Mouse (Mus musculus): Measurements from ENCODE around the gene Zfp658.

Zfp658 gene

GRCm38 (mm10) chr7:43562006-43562633 lies at the start of gene Zfp658:
Gene Zfp658 (plus strand): TSS chr7:43562256.
- in situ Hi-C loops (cut with MboI; ENCODE audit: unreplicated experiment in 2 of 2): loop anchor here (25.0 kb wide), 1 partner anchor 975 kb away; the partner anchor contains the start of genes Pold1 (in 2 of the 2) and Spib (in 2 of the 2)

- in situ Hi-C loops (cut with MboI; ENCODE audit: unreplicated experiment in 2 of 2): no loop called here
These were observed 49.5 kb upstream of the Zfp658 start for GRCm38 (mm10) chr7:43512519-43512918.

- in situ Hi-C loops (cut with MboI; ENCODE audit: unreplicated experiment in 2 of 2): no loop called here
These were observed 47.0 kb upstream of the Zfp658 start for GRCm38 (mm10) chr7:43515076-43515475.

DNA sequence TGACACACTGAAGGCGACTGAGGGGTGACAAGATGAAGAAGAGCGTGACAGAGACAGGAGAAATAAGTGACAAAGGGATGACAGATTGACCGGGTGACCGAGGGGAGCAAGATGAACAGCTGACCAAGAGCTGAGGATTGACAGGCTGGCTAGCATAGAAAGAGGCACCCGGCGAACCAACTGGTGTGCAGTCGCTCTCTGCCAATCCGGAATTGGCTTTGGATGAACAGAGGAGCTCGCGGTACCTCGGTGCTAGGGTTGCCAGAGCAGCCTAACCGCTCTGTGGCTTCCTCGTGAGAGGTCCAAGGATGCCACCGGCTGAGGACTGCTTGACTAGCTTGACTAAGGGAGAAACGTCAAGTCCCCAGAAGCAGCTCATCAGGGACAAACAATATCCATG lies 43.7 kb upstream of the Zfp658 start:
- in situ Hi-C loops (cut with MboI; ENCODE audit: unreplicated experiment in 2 of 2): no loop called here

DNA sequence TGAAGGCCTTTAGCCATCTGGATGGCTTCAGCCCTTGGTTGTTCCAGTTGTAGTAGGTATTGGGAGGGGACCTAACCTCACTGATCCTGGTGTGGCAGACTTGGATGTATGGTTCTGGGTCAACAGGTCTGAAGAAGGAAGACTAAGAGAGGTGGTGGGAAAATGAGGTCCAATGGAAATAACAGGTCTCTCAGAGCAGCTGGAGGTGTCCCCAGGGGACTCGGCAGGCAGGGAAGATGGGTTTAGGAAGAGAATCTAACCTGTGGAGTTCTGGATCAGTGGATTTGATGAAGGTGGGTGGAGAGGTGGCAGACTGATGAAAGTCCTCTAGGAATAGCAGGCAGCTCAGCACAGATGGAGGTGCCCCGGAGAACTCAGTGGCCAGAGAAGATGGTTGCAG lies 39.3 kb upstream of the Zfp658 start:
- in situ Hi-C loops (cut with MboI; ENCODE audit: unreplicated experiment in 2 of 2): loop anchor here (5.0 kb wide), 2 partner anchors 60 to 150 kb away; partner anchors contain the start of gene Ctu1 (in 2 of the 2)

DNA sequence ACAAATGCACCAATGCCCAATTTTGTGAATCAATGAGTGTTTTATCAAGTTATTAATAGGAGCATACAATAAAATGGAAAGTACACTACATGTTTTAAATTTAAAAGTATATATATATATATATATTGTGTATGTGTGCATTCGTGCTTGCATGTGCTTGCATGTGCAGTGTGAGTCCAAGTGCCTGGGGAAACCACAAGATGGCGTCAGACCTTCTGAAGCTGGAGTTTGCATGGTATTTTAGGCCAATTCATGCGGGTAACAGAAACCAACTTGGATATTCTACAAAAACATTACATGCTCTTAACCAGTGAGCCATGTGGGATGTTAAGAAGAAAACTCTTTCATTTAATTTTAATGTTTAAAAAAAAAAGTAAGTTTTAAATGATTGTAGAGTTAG lies 36.7 kb upstream of the Zfp658 start:
- in situ Hi-C loops (cut with MboI; ENCODE audit: unreplicated experiment in 2 of 2): loop anchor here in 1 of 2 experiments (5.0 kb wide), 1 partner anchor 52 kb away; the partner anchor contains the start of gene Zfp719

GRCm38 (mm10) chr7:43530216-43530785 lies 31.8 kb upstream of the Zfp658 start:
- in situ Hi-C loops (cut with MboI; ENCODE audit: unreplicated experiment in 2 of 2): no loop called here

DNA sequence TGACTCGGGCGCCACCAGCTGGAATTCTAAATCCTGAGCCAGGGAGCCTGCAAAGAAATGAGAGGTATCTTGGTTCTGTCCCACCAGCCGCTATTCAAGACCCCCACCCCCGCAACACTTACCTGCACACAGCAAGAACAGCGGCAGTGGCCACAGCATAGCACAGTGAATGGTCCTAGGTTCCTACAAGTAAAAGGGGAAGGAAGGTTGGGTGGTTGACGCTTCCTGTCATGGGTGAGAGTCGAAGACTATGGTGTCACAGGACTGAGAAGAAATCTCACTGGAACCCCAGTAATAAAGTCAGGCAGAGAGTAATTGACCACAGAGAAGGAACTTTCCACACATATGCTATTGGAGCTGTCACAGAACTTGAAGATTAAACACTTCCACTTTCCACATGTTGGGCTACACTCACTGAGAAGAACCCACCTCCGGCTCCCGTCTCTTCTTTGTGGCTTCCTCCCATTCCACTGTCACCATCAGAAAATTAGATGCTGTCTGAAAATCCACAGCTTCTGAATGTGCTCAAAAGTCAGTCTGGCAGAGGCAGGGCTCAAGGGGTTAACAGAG lies 29.0 kb upstream of the Zfp658 start:
- in situ Hi-C loops (cut with MboI; ENCODE audit: unreplicated experiment in 2 of 2): no loop called here

- in situ Hi-C loops (cut with MboI; ENCODE audit: unreplicated experiment in 2 of 2): no loop called here
These were observed 23.5 kb upstream of the Zfp658 start for GRCm38 (mm10) chr7:43538524-43538923.

DNA sequence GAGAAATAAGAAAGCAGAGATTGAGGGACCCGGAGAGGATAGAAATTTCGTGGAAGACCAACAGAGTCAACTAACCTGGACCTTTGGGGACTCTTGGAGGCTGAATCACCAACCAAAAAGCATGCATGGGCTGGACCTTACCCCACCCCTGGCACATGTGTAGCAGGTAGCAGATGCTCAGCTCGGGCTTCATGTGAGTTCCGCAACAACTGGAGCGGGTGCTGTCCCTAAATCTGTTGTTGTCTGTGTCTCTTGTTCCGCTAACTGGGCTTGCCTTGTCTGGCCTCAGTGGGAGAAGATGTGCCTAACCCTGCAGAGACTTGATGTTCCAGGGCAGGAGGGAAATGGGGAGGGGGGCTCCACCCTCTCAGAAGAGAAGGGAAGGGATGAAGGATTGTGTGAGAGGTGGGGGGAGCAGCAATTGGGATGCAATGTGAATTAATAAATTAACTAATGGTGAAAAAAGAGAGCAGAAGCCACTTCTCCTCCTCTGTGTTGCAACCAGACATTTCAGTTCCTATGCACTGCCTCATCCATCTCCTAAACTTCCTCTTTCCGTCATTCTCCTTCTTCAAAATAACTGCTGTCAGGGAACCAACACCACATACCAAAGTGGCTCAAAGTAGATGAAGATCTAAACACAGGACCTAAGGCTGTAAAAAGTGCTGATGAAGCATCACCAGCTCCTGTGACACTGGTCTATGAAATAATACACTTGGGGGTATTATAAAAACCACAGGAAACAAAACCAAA lies 17.7 kb upstream of the Zfp658 start, which contains the start of gene Cd33:
TSS of gene Cd33 (minus strand) at position 204 of the 753 bp plus-strand sequence.
- in situ Hi-C loops (cut with MboI; ENCODE audit: unreplicated experiment in 2 of 2): no loop called here

- in situ Hi-C loops (cut with MboI; ENCODE audit: unreplicated experiment in 2 of 2): no loop called here
These were observed 16.2 kb upstream of the Zfp658 start for GRCm38 (mm10) chr7:43545656-43546545.

DNA sequence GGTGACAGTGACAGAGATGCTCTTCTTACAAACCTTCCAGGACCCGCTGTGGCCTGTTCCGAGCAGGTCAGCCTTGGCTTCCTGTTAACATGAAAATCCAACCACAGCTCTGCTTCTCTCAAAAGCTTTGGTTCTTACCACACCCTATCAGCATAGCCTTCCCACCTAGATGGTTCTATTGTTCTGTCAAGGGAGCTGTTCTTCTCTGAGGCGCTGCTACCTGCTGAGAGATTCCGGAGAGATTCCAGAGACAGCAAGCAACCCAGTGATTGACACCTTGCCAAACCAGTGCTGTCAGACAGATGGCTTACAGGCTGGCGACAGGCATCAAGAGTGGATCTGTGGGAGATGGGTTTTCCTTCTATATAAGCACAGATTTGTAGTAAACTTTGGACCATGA lies 14.4 kb upstream of the Zfp658 start:
- in situ Hi-C loops (cut with MboI; ENCODE audit: unreplicated experiment in 2 of 2): no loop called here

GRCm38 (mm10) chr7:43548206-43548605 lies 13.8 kb upstream of the Zfp658 start:
- in situ Hi-C loops (cut with MboI; ENCODE audit: unreplicated experiment in 2 of 2): no loop called here

DNA sequence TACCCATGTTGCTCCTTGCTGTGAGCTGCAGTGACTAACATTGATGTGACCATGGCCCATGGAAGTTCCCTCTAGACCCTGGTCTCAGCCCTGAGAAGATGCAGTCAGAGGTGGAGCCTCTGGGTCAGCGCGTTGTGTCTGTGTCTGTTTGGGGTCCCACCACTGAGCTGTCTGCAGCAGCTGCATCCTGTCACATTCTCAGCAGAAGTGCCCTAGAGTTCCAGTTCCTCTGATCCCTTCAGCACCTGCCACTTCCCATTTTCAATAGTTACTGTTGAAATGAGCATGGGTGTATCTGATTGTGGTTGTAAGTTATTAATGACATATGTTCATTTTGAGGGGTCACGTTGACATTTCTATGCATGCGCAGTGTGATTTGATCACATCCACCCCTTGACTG lies 8.9 kb upstream of the Zfp658 start:
- in situ Hi-C loops (cut with MboI; ENCODE audit: unreplicated experiment in 2 of 2): loop anchor here (25.0 kb wide), 1 partner anchor 984 kb away; the partner anchor contains the start of genes Pold1 (in 2 of the 2) and Spib (in 2 of the 2)

- in situ Hi-C loops (cut with MboI; ENCODE audit: unreplicated experiment in 2 of 2): loop anchor here (25.0 kb wide), 1 partner anchor 983 kb away; the partner anchor contains the start of genes Pold1 (in 2 of the 2) and Spib (in 2 of the 2)
These were observed 7.5 kb upstream of the Zfp658 start for GRCm38 (mm10) chr7:43554550-43554949.

DNA sequence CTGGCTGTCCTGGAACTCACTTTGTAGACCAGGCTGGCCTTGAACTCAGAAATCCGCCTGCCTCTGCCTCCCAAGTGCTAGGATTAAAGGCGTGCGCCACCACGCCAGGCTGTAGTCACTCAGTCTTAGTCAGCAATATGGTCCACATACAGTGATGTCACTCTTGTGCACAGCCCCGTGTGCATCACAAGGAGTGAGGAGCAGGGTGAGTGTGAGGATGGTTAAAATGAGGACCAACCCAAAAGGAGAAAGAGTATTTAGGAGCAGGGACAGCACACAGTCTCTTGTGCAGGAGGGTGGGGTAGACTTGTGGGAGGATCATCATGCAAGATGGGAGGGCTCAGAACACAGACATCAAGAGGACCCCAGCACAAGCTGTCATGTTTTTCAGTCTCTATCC lies 6.7 kb upstream of the Zfp658 start:
- in situ Hi-C loops (cut with MboI; ENCODE audit: unreplicated experiment in 2 of 2): loop anchor here (25.0 kb wide), 1 partner anchor 982 kb away; the partner anchor contains the start of genes Pold1 (in 2 of the 2) and Spib (in 2 of the 2)

DNA sequence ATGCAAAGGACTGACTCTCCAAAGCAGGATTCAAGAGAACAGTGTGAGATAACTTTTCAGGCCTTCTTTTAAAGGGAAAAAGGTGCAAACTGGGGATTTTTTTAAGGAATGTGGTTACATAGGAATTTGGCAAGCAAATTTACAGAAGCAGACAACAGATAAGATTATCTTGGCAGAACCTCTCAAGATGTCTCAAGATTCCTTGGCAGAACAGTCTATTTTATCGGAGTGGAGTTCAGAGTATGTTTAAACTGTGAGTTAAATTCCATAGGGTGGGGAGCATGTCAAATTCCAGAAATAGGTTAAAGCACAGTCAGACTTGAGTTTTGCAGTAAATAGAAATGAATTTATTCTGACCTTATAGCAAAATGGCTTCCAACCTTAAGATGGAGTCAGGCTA lies 5.2 kb upstream of the Zfp658 start:
- in situ Hi-C loops (cut with MboI; ENCODE audit: unreplicated experiment in 2 of 2): loop anchor here (25.0 kb wide), 1 partner anchor 980 kb away; the partner anchor contains the start of genes Pold1 (in 2 of the 2) and Spib (in 2 of the 2)

- in situ Hi-C loops (cut with MboI; ENCODE audit: unreplicated experiment in 2 of 2): loop anchor here (25.0 kb wide), 1 partner anchor 975 kb away; the partner anchor contains the start of genes Pold1 (in 2 of the 2) and Spib (in 2 of the 2)
These were observed 605 bp downstream of the Zfp658 start for GRCm38 (mm10) chr7:43562651-43563070.

DNA sequence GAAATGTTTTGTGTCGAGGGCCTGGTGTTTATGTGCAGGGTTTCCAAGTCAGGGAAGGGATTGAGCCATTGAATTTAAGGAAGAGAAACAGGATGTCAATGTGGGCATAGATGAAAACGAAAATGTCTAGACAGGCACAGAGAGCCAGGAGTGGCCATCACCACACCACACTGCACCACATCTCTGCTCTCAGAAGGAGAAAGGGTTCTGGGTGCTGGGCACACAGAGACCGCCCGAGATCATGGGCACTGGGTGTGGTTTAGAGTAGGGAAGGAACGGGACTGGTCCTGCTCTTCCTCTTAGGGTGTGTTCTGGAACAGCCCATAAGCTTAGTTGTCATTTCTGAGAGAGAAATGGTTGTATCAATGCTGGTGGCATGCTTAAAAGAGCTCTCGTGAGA lies 1.2 kb downstream of the Zfp658 start:
- in situ Hi-C loops (cut with MboI; ENCODE audit: unreplicated experiment in 2 of 2): loop anchor here (25.0 kb wide), 1 partner anchor 974 kb away; the partner anchor contains the start of genes Pold1 (in 2 of the 2) and Spib (in 2 of the 2)
